Mouse (Mus musculus): ENCODE measurements at regions not wholly inside any gene's neighbourhood (a gene's known extent, or its start where the extent isn't known, plus 50 kb on each side); places are given as distances from the start of the nearest gene placed in this dataset.

GRCm38 (mm10) chr2:78399236-78399635 is 453.1 kb upstream of the Cwc22 start:
- H3K4me2 ChIP-seq: no peak overlapping the region
- no peaks in the 10 kb centered on the region for H3K9me3 ChIP-seq
- no peaks in the 10 kb centered on the region for H3K36me3 ChIP-seq
- no peak overlapping the region for H3K27ac ChIP-seq
- no peak overlapping the region for H3K4me3 ChIP-seq
- H3K27me3 ChIP-seq: no peaks in the 10 kb centered on the region
- H3K4me1 ChIP-seq: no peaks in the 10 kb centered on the region
- H3K9ac ChIP-seq: no peak overlapping the region
- no peak for ATAC-seq (ENCODE audit: insufficient number of reproducible peaks, low FRiP score, low TSS enrichment, low read depth)

DNA sequence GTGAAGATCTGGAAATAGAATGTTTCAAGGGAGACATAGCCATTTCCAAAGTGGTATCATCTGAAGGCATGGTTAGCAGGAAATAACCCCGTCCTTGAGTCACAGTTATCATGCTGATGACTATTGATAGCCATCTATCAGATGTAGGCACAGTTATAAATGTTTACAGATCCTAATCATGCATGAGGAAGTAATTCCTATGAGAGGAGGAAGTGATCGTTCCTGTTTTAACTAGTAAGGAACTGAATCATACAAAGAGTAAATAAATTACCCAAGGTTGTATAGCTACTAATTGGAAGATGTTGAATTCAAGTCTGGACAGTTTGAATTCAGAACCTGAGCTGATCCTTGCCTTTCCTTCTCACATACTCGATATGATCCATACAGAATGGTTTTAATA is 450.7 kb upstream of the Cwc22 start:
- Histone ChIP-seq H3K4me1 (no peaks in the 10 kb centered on the region), H3K4me2 (no peak overlapping the region), H3K36me3 (no peaks in the 10 kb centered on the region), H3K4me3 (no peak overlapping the region), H3K27me3 (no peaks in the 10 kb centered on the region), H3K9ac (no peak overlapping the region), H3K9me3 (no peaks in the 10 kb centered on the region), H3K27ac (no peak overlapping the region)
- 81% methylated on average over 3 of the region's 3 CpGs for WGBS
- ATAC-seq (ENCODE audit: insufficient number of reproducible peaks, low FRiP score, low TSS enrichment, low read depth): no peak

DNA sequence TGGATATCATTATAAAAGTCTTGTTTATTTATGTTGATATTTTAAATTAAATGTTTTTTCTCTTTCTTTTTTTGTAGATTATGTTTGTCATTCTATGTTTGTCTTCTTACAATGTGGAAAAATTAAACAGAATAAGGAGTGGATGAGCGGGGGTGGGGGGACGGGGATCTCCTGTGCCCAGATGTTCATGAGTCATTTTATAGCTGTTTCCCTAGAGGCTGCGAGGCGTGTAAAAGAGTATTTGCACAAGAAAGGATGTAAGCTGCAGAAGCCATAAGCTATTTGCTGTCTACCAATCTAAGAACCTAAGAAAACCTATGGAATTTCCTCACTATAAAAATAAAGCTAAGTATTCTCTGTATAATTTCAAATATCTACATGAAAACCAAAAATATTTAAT is 446.9 kb upstream of the Cwc22 start:
- H3K9ac ChIP-seq: no peak overlapping the region
- no peak for ATAC-seq (ENCODE audit: insufficient number of reproducible peaks, low FRiP score, low TSS enrichment, low read depth)
- no peak overlapping the region for H3K4me3 ChIP-seq
- no peaks in the 10 kb centered on the region for H3K9me3 ChIP-seq
- H3K4me1 ChIP-seq: no peaks in the 10 kb centered on the region
- H3K27ac ChIP-seq: no peak overlapping the region
- H3K4me2 ChIP-seq: no peak overlapping the region
- H3K27me3 ChIP-seq: no peaks in the 10 kb centered on the region
- WGBS: 24% methylated on average over 4 of the region's 4 CpGs
- no peaks in the 10 kb centered on the region for H3K36me3 ChIP-seq

DNA sequence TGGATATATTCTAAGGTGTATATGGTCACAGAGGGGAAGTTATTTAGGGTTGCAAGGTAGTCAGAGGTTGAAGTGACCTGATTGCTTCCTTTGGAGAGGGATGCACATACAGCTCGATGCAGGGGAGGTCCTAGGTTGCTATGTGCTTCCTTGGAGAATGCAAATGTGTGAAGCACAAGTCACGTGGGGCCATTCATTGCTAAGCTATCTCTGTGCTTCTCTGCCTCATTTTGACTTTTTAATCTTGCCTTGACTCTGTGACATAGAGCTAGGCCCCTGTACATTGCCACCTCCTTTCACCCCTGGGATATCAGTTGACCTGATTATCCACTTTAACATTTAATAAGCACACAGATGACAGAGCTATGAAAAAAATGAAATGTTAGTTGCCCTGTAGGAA is 446.2 kb upstream of the Cwc22 start:
- Histone ChIP-seq H3K4me1 (no peaks in the 10 kb centered on the region), H3K4me3 (no peak overlapping the region), H3K36me3 (no peaks in the 10 kb centered on the region), H3K9ac (no peak overlapping the region), H3K9me3 (no peaks in the 10 kb centered on the region), H3K27ac (no peak overlapping the region), H3K4me2 (no peak overlapping the region), H3K27me3 (no peaks in the 10 kb centered on the region)
- WGBS: 69% methylated on average over 2 of the region's 2 CpGs
- ATAC-seq (ENCODE audit: insufficient number of reproducible peaks, low FRiP score, low TSS enrichment, low read depth): no peak

GRCm38 (mm10) chr2:78388001-78388400 is 441.8 kb upstream of the Cwc22 start:
- Histone ChIP-seq H3K4me2 (no peak overlapping the region), H3K27me3 (no peaks in the 10 kb centered on the region), H3K9ac (no peak overlapping the region), H3K4me3 (no peak overlapping the region), H3K27ac (no peak overlapping the region), H3K9me3 (no peaks in the 10 kb centered on the region), H3K4me1 (no peaks in the 10 kb centered on the region), H3K36me3 (no peaks in the 10 kb centered on the region)
- ATAC-seq (ENCODE audit: insufficient number of reproducible peaks, low FRiP score, low TSS enrichment, low read depth): no peak
- 60% methylated on average over 4 of the region's 4 CpGs for WGBS

DNA sequence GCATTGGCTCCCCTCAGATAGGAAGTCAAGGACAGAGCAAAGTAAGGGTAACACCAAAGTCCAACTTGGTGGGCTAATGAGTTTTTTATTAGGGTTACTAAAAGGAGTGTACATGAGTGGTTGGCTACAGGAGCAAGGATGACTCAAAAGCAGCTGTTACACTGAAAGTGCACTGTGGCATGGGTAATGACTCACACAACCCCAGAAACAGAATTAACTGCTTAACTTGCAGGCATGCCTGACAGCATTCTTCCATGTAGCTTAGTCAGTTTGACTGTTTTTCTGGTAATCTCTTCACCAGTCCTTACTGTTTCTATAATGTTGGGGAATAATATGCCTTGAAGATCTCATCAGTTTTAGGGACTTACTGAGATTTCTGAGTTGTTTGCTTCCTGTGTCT is 435.1 kb upstream of the Cwc22 start:
- H3K4me2 ChIP-seq: no peak overlapping the region
- no peaks in the 10 kb centered on the region for H3K4me1 ChIP-seq
- no peak overlapping the region for H3K27ac ChIP-seq
- ATAC-seq (ENCODE audit: insufficient number of reproducible peaks, low FRiP score, low TSS enrichment, low read depth): no peak
- no peak overlapping the region for H3K9ac ChIP-seq
- no peaks in the 10 kb centered on the region for H3K9me3 ChIP-seq
- no peak overlapping the region for H3K4me3 ChIP-seq
- H3K36me3 ChIP-seq: no peaks in the 10 kb centered on the region
- no peaks in the 10 kb centered on the region for H3K27me3 ChIP-seq

GRCm38 (mm10) chr2:78331736-78332475 is 385.7 kb upstream of the Cwc22 start:
- H3K9ac ChIP-seq: no peak overlapping the region
- H3K9me3 ChIP-seq: no peaks in the 10 kb centered on the region
- no peaks in the 10 kb centered on the region for H3K27me3 ChIP-seq

DNA sequence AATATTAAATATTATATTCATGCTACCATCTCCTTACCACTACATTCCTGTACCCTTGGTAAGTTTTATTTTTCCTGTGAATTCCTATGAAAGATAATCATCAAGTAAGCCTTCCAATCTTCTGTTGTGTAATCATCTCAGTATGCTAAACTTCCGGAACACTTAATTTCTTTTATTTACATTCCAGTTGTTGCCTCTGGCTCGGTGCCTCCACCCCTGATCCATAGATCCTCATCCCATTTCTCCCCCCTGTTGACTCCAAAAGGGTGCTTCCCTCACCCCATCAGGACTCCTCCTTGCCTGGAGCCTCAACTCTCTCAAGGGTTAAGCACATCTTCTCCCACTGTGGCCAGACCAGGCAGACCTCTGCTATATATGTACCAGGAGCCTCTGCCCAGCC is 379.9 kb upstream of the Cwc22 start:
- no peak overlapping the region for H3K4me3 ChIP-seq
- H3K4me1 ChIP-seq: no peaks in the 10 kb centered on the region
- no peak overlapping the region for H3K9ac ChIP-seq
- no peak overlapping the region for H3K4me2 ChIP-seq
- no peaks in the 10 kb centered on the region for H3K9me3 ChIP-seq
- no peak for ATAC-seq (ENCODE audit: insufficient number of reproducible peaks, low FRiP score, low TSS enrichment, low read depth)
- H3K36me3 ChIP-seq: no peaks in the 10 kb centered on the region
- H3K27ac ChIP-seq: no peak overlapping the region
- no peaks in the 10 kb centered on the region for H3K27me3 ChIP-seq
- 72% methylated on average over 2 of the region's 2 CpGs for WGBS

More at GRCm38 (mm10) chr2:78331736-78332475, 385.7 kb upstream of the Cwc22 start:
- Histone ChIP-seq H3K36me3 (no peaks in the 10 kb centered on the region), H3K27ac (no peak overlapping the region), H3K4me1 (no peaks in the 10 kb centered on the region), H3K4me3 (no peak overlapping the region), H3K4me2 (no peak overlapping the region)
- no peak for ATAC-seq (ENCODE audit: insufficient number of reproducible peaks, low FRiP score, low TSS enrichment, low read depth)
- 74% methylated on average over 5 of the region's 5 CpGs for WGBS

GRCm38 (mm10) chr2:78322216-78322965 is 376.2 kb upstream of the Cwc22 start:
- no peak overlapping the region for H3K4me2 ChIP-seq
- no peaks in the 10 kb centered on the region for H3K4me1 ChIP-seq
- H3K4me3 ChIP-seq: no peak overlapping the region
- ATAC-seq (ENCODE audit: insufficient number of reproducible peaks, low FRiP score, low TSS enrichment, low read depth): no peak
- no peak overlapping the region for H3K27ac ChIP-seq
- no peaks in the 10 kb centered on the region for H3K27me3 ChIP-seq
- no peak overlapping the region for H3K9ac ChIP-seq
- no peaks in the 10 kb centered on the region for H3K9me3 ChIP-seq
- 65% methylated on average over 3 of the region's 3 CpGs for WGBS
- H3K36me3 ChIP-seq: no peaks in the 10 kb centered on the region

- WGBS: 65% methylated on average over 13 of the region's 13 CpGs
- Histone ChIP-seq H3K9me3 (no peaks in the 10 kb centered on the region), H3K36me3 (no peaks in the 10 kb centered on the region), H3K27me3 (no peaks in the 10 kb centered on the region), H3K27ac (no peak overlapping the region), H3K4me1 (no peaks in the 10 kb centered on the region), H3K4me3 (no peak overlapping the region), H3K4me2 (no peak overlapping the region), H3K9ac (no peak overlapping the region)
- ATAC-seq (ENCODE audit: insufficient number of reproducible peaks, low FRiP score, low TSS enrichment, low read depth): no peak
Measured at GRCm38 (mm10) chr2:78311766-78312491, 365.8 kb upstream of the Cwc22 start.

GRCm38 (mm10) chr2:78309361-78309760 is 363.2 kb upstream of the Cwc22 start:
- no peak overlapping the region for H3K9ac ChIP-seq
- H3K27me3 ChIP-seq: no peaks in the 10 kb centered on the region
- H3K4me2 ChIP-seq: no peak overlapping the region
- no peak for ATAC-seq (ENCODE audit: insufficient number of reproducible peaks, low FRiP score, low TSS enrichment, low read depth)
- no peaks in the 10 kb centered on the region for H3K4me1 ChIP-seq
- no peak overlapping the region for H3K4me3 ChIP-seq
- 73% methylated on average over 2 of the region's 2 CpGs for WGBS
- H3K9me3 ChIP-seq: no peaks in the 10 kb centered on the region
- H3K36me3 ChIP-seq: no peaks in the 10 kb centered on the region
- no peak overlapping the region for H3K27ac ChIP-seq

DNA sequence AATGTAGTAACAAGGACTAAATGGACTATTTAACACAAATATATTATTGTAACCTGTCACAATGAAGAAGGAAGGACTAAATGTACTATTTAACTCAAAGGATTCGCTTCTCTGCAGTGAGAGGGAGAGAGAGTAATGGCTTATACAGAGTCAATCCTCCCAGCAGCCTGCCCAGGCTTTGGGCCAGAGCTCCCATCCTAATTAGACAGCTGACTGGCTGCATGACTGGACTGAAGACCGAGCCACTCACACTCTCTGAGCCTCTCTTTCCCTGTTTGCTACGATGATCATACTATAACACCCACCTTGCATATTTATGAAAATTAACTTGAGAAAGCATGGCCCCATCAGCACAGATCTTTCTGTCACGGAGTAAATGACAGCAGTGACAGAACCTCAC is 360.7 kb upstream of the Cwc22 start:
- 78% methylated on average over 4 of the region's 4 CpGs for WGBS
- H3K9ac ChIP-seq: no peak overlapping the region
- no peak overlapping the region for H3K4me3 ChIP-seq
- no peaks in the 10 kb centered on the region for H3K27me3 ChIP-seq
- H3K4me1 ChIP-seq: no peaks in the 10 kb centered on the region
- H3K9me3 ChIP-seq: no peaks in the 10 kb centered on the region
- no peaks in the 10 kb centered on the region for H3K36me3 ChIP-seq
- no peak overlapping the region for H3K4me2 ChIP-seq
- no peak overlapping the region for H3K27ac ChIP-seq
- ATAC-seq (ENCODE audit: insufficient number of reproducible peaks, low FRiP score, low TSS enrichment, low read depth): no peak

All from limb, embryonic 15.5 days (tissue).